Mouse (Mus musculus) heart, adult 18-20 months (tissue): ENCODE measurements at regions not wholly inside any gene's neighbourhood (a gene's known extent, or its start where the extent isn't known, plus 50 kb on each side); places are given as distances from the start of the nearest gene placed in this dataset.

Experiments used
- DNase-seq, 2 experiments: peaks; one replicate each; pipeline ENCODE4 v3.0.0; 2021 to 2022; ENCODE audit warnings: mixed read lengths in 1 of 2

DNA sequence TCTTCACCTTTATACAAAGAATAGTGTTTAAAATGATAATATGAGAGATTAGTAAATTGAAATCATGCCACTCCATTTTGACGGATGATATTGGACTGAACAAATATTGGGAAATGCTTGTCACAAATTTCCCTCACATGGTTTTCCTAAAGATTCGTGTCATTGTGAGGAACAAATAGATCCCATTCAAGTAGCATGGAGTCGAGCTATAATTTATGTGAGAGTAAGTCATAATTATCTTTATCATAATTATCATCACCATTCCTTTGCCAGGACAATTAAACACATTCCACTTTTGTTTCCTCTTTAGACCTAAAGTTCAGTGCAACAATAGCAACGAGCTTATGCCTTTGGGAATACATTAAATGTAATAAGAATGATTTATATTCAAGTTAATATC is 370.5 kb downstream of the Cdh11 start:
- no peak for DNase-seq

DNA sequence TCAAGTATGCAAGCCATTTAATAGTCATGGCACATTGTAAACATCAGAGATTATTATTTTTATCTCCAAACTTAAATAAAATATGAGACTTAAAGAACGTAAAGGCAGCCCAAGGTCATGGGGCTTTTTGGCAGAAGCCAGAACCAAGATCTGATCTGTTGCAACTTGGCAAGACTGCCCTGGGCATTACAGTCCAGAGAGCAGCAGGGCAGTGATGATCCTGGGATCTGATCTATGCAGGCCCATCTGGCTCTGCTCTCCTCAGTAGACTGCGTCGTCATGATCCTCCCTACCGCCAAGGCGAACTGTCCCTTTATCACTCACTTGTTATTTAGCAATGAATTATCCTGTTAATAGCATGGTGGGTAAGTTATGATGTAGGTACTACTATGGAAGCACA is 372.0 kb downstream of the Cdh11 start:
- DNase-seq = no peak

DNA sequence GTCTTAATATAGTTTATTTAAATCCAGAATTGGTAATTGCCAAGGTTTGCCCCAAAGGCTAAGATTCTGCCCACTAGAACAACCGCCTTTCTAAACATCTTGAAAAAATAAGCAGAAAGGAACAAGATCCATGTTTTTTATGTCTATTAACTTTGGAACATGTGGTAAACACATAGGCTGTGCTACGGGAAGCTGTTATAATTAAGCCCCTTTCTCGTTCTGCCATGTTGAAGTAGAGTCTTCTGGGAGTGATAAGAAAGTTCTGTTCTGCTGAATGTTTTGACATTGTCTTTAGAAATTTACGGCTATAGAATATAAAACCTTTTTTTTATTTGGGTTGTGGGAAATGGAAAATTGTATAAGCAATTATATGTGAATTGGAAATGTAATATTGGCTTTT is 397.9 kb downstream of the Cdh11 start:
- no peak for DNase-seq

DNA sequence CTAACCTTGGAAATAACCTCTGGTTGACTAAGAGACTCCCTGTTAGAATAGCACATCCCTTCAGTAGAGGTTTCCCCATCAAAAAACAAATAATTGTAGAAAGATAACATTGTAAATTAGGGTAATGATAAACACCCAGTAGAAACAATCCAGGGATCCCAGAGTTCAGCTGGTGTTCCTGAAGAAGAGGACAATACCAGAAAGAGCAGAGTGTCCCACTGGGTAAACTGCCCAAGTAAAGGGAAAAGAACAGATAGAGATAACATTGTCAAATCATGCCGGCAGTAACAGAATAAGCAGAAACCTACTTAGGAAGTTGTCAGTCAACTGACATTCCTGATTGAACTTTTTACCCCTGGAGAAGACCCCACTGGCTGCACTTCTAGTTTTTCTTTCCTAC is 440.1 kb downstream of the Cdh11 start:
- DNase-seq = no peak

DNA sequence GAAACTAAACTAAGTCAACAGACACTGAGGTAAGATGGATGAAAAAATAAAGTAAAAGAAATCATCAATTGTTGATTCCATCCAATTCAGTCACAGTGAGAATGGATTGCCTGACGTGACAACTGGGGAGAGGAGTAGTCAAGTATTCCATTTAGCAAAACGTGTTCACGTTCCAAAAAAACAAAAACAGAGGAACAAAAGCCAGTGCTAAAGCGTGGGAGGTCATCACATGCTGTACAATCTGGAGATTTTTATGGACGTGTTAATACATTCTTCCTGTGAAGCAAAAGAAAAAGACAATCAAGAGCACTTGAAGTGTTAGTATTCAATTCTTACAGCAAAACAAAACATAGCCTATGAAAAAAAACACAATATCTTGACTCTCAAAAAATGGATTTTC is 452.9 kb downstream of the Cdh11 start:
- DNase-seq = no peak

DNA sequence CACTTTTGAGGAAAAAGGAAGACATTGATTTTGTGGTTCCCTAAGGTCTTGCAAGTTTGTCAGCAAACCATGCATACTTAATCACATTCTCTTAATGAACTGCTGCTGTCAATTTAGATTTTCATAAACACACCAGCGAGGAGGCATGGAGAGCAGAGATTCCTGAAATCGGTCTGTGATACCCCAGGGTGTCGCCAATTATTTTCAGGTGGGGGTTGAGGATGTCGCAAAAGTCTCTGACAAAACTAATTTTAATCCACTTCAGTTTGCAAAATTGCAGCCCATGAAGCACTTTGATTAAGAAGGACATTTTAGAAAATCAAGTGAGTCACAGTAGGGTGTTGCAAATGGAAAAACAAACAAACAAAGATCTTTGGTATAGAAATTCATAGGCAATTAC is 454.3 kb downstream of the Cdh11 start:
- no peak for DNase-seq

DNA sequence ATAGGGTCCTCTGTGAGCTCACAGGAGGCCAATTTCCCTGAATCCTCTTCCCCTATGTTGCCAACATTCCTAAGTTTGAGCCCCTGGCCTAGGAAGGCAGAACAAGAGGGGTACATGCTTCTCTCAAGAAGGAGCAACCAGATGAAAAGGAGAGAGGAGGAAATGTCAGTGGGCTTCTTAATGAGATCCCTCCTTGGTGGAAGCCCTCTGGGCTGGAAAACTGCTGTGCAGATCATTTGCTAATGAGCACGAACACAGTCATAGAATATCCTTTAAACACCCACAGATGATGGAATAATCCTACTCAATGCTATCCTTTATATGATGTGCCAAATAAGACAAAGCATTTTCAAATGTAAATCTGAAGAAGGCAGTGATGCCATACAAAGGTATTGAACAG is 455.5 kb downstream of the Cdh11 start:
- no peak for DNase-seq
